Mouse (Mus musculus) heart, postnatal 0 days (tissue): ENCODE results near the gene Cpsf6.

Experiments used
- CTCF ChIP-seq: IDR thresholded peaks from 2 replicates; pipeline ENCODE4 v1.5.1; 2016; ENCODE audit warnings: antibody characterized with exemption, control low read depth, low read depth
- EP300 ChIP-seq: IDR thresholded peaks from 2 replicates; pipeline ENCODE4 v1.6.1; 2016; ENCODE audit warnings: antibody characterized with exemption, low read depth

DNA sequence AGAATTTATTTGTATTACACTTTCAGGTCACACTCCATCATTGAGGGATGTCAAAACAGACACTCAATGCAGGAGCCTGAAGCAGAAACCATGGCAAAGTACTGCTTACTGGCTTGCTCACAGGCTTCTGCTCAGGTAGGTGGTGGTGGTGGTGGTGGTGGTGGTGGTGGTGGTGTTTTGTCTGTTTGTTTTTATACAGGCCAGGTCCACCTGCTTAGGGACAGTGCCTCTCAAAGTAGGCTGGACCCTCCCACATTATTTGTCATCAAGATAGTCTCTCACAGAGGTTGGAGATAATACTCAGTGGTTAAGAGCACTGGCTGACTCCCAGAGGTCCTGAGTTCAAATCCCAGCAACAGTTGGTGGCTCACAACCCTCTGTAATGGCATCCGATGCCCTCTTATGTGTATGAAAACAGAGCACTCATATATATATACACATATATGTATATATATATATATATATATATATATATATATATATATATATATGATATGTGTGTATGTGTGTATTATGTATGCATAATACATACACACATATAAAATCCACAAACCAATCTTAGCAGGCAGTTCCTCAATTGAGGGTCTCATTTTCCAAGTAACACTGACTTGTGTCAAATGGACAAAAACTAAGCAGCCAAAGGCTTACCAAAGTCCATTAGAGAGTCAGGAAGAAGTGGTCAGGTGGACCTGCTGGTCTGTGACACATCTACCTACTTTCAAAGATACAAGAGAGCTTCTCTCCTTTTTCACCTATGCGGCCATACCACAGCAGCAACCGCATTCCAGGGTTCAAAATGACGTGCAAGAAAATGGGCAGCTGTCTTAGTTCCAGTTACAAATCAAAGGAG lies 1.1 kb upstream of the Cpsf6 start:
- TF ChIP-seq CTCF: no peak
- TF ChIP-seq EP300: no peak
